Mouse (Mus musculus) ES-E14 (cell line): Measurements from ENCODE around the gene Galt.
"Not testable (repeated sequence)": the region's sequence is repeated elsewhere in the genome, so short reads cannot be mapped to it uniquely, and the experiment has no call there.

Experiments
- CHD2 ChIP-seq: IDR thresholded peaks from 2 replicates; pipeline ENCODE4 v1.6.1; 2014; ENCODE audit warnings: mild to moderate bottlenecking, low read depth, low read length, inconsistent platforms
- HCFC1 ChIP-seq: IDR thresholded peaks from 2 replicates; pipeline ENCODE4 v1.6.1; 2012; ENCODE audit warnings: low read length, inconsistent platforms, borderline replicate concordance; ENCODE audit not compliant: insufficient read depth
- MAFK ChIP-seq: IDR thresholded peaks from 2 replicates; pipeline ENCODE4 v1.6.1; 2014; ENCODE audit warnings: mild to moderate bottlenecking, low read depth, low read length, inconsistent platforms; ENCODE audit not compliant: insufficient read depth
- ZC3H11A ChIP-seq: IDR thresholded peaks from 2 replicates; pipeline ENCODE4 v1.6.1; 2012; ENCODE audit warnings: low read depth, mild to moderate bottlenecking, inconsistent platforms, low read length, borderline replicate concordance
- ZNF384 ChIP-seq: IDR thresholded peaks from 2 replicates; pipeline ENCODE4 v1.6.1; 2012; ENCODE audit warnings: low read depth, low read length, inconsistent platforms

DNA sequence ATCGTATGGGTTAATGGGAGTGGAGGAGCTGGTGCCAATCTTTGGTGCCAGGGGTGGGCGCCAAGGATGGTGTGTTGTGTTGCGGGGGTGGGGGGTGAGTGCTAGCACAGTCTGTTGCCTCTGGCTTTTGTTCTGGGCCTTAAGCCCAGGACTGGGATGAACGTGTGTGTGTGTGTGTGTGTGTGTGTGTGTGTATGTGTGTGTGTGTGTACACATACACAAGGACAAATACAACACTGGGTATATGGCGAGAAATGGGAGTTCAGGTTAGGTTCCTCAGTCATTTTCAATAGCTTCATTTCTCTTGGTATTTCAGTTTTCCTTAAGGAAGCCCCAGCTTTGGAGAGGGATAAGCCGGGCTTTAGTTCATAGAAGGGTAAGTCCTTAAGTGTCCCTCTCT lies 8.1 kb downstream of the Galt start:
- TF ChIP-seq MAFK, CHD2, ZC3H11A, HCFC1, ZNF384: not testable (repeated sequence)
